Mouse (Mus musculus) c-Kit-positive CD71-positive TER-119-positive erythroid progenitor cells, embryonic 14.5 days (primary cell): Measurements from ENCODE around the gene Ubap2l.

Experiments
- DNase-seq: peaks from one replicate; pipeline ENCODE4 v3.0.0-alpha.2; 2013; ENCODE audit warnings: low spot score

The Ubap2l gene

GRCm38 (mm10) chr3:90065553-90065952 is 13.1 kb upstream of the Ubap2l start:
- DNase-seq: peak; percentile 59

GRCm38 (mm10) chr3:90064383-90064782 is 12.0 kb upstream of the Ubap2l start:
- no peak for DNase-seq

- DNase-seq: no peak
Measured at GRCm38 (mm10) chr3:90062539-90062938, 10.1 kb upstream of the Ubap2l start.

- no peak for DNase-seq
Measured at GRCm38 (mm10) chr3:90061549-90061948, 9.1 kb upstream of the Ubap2l start.

GRCm38 (mm10) chr3:90051441-90052350 is 732 bp downstream of the Ubap2l start, which contains the start of gene 4933434E20Rik:
4933434E20Rik (plus strand) TSS chr3:90051636.
- peak; percentile 50 for DNase-seq

- DNase-seq: no peak
Measured at GRCm38 (mm10) chr3:90049691-90050090, 2.7 kb downstream of the Ubap2l start.

GRCm38 (mm10) chr3:90036263-90036662 is 16.2 kb downstream of the Ubap2l start:
- DNase-seq: no peak

GRCm38 (mm10) chr3:90034653-90035052 is 17.8 kb downstream of the Ubap2l start:
- DNase-seq: no peak

- no peak for DNase-seq
Measured at GRCm38 (mm10) chr3:90016626-90017025, 35.8 kb downstream of the Ubap2l start.

- no peak for DNase-seq
Measured at GRCm38 (mm10) chr3:90010291-90010690, 42.1 kb downstream of the Ubap2l start.

GRCm38 (mm10) chr3:90004091-90004796 is 48.2 kb downstream of the Ubap2l start:
- DNase-seq: no peak

- DNase-seq: no peak
Measured at GRCm38 (mm10) chr3:89999830-90000229, 52.6 kb downstream of the Ubap2l start.

GRCm38 (mm10) chr3:89999090-89999489 is 53.3 kb downstream of the Ubap2l start:
- DNase-seq: peak; percentile 12

- peak; percentile 90 for DNase-seq
Measured at GRCm38 (mm10) chr3:89998612-89999054, 53.8 kb downstream of the Ubap2l start, which contains the start of gene Hax1. Hax1 (minus strand) TSS chr3:89998780.

- peak; percentile 44 for DNase-seq
Measured at GRCm38 (mm10) chr3:89997791-89998495, 54.5 kb downstream of the Ubap2l start.

GRCm38 (mm10) chr3:89994807-89995515 is 57.5 kb downstream of the Ubap2l start:
- no peak for DNase-seq

GRCm38 (mm10) chr3:89987822-89988221 is 64.6 kb downstream of the Ubap2l start:
- DNase-seq: no peak

- no peak for DNase-seq
Measured at GRCm38 (mm10) chr3:89987211-89987610, 65.2 kb downstream of the Ubap2l start.

- DNase-seq: no peak
Measured at GRCm38 (mm10) chr3:89982426-89982825, 70.0 kb downstream of the Ubap2l start.

GRCm38 (mm10) chr3:89976859-89977258 is 75.6 kb downstream of the Ubap2l start:
- DNase-seq: no peak

GRCm38 (mm10) chr3:89968509-89968908 is 83.9 kb downstream of the Ubap2l start:
- DNase-seq: no peak

- peak; percentile 41 for DNase-seq
Measured at GRCm38 (mm10) chr3:89966946-89967345, 85.5 kb downstream of the Ubap2l start.
